Mouse (Mus musculus): Measurements from ENCODE around the gene Epc2. TPM values are rescaled to one million over a fixed set of nuclear protein-coding genes. Genes with fewer than 3 reads are reported as not detected.

Epc2 gene
- polyA plus RNA-seq, 1 experiment from 2014 or later = 10.6 TPM

DNA sequence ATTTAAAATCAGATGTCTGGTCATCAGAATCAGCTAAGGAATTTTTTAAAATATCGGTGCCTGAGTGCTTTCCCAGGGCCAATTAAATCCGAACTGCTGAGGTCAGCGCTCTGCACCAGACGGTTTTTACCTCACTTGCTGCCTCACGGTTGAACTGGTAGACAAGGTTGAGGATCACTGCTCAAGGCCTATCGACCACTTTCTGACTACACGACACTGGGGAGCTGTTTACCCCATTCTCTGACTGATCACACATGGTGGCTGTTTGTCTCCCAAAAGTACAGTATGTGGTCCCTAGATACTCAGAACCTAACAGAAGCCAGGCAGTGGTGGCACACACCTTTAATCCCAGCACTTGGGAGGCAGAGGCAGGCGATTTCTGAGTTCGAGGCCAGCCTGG is 121.4 kb downstream of the Epc2 start:
- Histone ChIP-seq H3K36me3 (no peaks in the 10 kb centered on the region), H3K4me1 (peaks cover 33% of the 10 kb centered on the region), H3K9me3 (no peaks in the 10 kb centered on the region), H3K4me2 (replicated peaks) (peak overlapping the region; percentile 32), H3K4me3 (no peak overlapping the region), H3K27me3 (no peaks in the 10 kb centered on the region), H3K9ac (no peak overlapping the region), H3K27ac (0 out of 2 replicates have a peak overlapping the region, but pooled peaks have one; percentile 26)
- ATAC-seq (ENCODE audit: insufficient number of reproducible peaks, insufficient read depth, low FRiP score, low TSS enrichment) = no peak
- WGBS = 63% methylated on average over 9 of the region's 9 CpGs

DNA sequence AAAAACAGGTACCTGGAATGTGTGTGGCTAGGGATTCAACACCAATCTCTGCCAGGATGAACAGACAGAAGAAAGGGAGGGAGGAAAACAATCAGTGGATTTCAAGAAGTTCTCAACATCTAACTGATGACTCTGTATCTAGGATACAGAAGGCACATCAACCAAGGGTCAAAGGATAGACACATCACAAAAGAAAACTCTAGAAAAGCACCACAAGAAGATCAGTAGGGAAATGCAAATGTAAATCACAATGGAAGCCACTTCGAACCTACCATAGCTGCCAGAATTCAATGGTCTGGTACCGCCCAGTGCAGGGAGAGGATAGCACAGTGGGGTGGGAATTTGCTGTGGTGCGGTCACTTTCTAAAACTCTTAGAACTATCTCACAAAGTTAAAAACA is 122.0 kb downstream of the Epc2 start:
- ATAC-seq (ENCODE audit: insufficient number of reproducible peaks, insufficient read depth, low FRiP score, low TSS enrichment) = no peak
- Histone ChIP-seq H3K27ac (no peak overlapping the region), H3K4me3 (no peak overlapping the region), H3K4me2 (replicated peaks) (no peak overlapping the region), H3K36me3 (no peaks in the 10 kb centered on the region), H3K9me3 (no peaks in the 10 kb centered on the region), H3K9ac (no peak overlapping the region), H3K27me3 (no peaks in the 10 kb centered on the region), H3K4me1 (peaks cover 33% of the 10 kb centered on the region)
- WGBS = 88% methylated on average over 3 of the region's 3 CpGs

DNA sequence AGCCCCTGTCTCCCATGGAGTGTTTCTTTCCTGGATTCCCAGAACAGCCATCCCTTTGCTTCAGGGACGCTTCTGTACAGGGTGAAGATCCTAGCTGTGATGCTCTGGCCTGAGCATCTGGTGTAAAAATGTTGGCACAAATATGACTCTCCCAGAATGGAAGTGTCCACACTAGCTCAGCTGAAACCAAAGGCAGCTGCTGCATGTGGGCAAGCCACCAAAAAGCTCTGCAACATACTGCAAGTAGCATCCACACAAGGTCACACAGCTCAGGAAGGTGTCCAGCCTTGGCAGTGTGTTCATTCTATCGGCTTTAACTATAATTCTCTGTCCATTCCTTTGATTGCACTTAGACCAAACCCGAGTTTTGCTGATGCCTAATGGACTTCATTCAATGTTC is 129.3 kb downstream of the Epc2 start:
- Histone ChIP-seq H3K9me3 (no peaks in the 10 kb centered on the region), H3K9ac (no peak overlapping the region), H3K4me1 (no peaks in the 10 kb centered on the region), H3K36me3 (no peaks in the 10 kb centered on the region), H3K27ac (no peak overlapping the region), H3K4me3 (no peak overlapping the region), H3K27me3 (no peaks in the 10 kb centered on the region), H3K4me2 (replicated peaks) (no peak overlapping the region)
- WGBS = 78% methylated on average over 3 of the region's 3 CpGs
- ATAC-seq (ENCODE audit: insufficient number of reproducible peaks, insufficient read depth, low FRiP score, low TSS enrichment) = no peak

DNA sequence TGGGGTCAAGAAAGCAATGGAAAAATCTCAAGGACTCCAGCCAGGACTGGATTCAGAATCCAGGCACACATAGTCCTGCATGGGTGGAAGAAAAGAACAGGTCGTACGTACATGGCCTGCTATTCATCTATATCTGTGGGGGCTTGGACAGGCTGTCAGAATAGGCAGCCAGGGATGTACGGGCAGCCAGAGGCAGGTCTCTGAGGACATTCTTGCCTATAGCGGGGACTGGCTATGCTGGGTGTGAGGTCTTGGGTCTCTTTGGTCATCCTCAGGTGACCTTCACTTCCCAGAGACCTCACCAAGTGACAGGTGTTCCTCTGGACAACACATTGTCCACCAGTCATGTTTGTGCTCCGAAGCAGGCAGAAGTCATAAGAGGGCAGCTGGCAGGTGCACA is 131.3 kb downstream of the Epc2 start:
- Histone ChIP-seq H3K9me3 (no peaks in the 10 kb centered on the region), H3K27me3 (no peaks in the 10 kb centered on the region), H3K4me2 (replicated peaks) (no peak overlapping the region), H3K4me1 (no peaks in the 10 kb centered on the region), H3K4me3 (no peak overlapping the region), H3K9ac (no peak overlapping the region), H3K27ac (no peak overlapping the region), H3K36me3 (no peaks in the 10 kb centered on the region)
- WGBS = 88% methylated on average over 5 of the region's 5 CpGs
- no peak for ATAC-seq (ENCODE audit: insufficient number of reproducible peaks, insufficient read depth, low FRiP score, low TSS enrichment)

DNA sequence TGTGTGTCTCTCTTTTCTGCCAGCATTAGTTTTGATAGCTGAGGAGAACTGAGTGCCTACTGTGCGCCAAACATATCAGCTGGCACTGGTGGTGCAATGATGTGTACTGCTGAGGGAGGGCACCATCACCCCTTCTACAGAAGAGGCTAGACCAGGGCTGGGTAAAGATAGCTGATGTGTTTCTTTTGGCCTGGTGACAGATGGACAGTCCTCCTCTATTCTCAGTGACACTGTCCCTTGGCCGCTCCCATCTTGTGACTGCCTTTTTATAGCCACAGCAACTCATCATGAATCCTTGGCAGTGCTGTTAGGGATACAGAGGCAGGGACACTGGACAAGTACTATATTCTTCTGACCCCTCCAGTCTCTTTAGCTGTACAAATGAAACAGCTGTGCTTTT is 132.0 kb downstream of the Epc2 start:
- H3K27me3 ChIP-seq = no peaks in the 10 kb centered on the region
- WGBS = 81% methylated on average over 2 of the region's 2 CpGs
- no peaks in the 10 kb centered on the region for H3K9me3 ChIP-seq
- no peaks in the 10 kb centered on the region for H3K36me3 ChIP-seq
- H3K4me2 ChIP-seq (replicated peaks) = no peak overlapping the region
- H3K9ac ChIP-seq = no peak overlapping the region
- H3K4me3 ChIP-seq = no peak overlapping the region
- no peak for ATAC-seq (ENCODE audit: insufficient number of reproducible peaks, insufficient read depth, low FRiP score, low TSS enrichment)
- H3K4me1 ChIP-seq = no peaks in the 10 kb centered on the region
- H3K27ac ChIP-seq = no peak overlapping the region

DNA sequence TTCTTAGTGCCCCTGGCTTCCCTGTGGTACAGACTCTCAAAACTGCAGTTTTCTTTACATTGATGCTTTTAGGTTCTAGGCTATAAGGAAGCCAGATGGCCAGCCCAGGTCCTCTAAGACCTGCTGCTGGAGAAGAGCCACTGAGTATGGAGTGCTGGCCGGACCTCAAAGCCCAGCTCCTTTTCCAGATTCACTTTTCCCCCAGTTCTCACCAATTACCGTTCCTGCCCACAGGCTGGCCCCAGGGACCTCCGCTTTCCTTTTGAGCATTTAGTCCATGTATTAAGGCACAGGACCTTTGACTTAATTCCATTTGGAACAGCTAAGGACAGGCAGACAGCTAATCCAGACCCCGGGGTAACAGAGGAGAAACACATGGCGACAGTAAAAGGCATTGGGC is 139.2 kb downstream of the Epc2 start:
- Histone ChIP-seq H3K36me3 (no peaks in the 10 kb centered on the region), H3K4me1 (peaks cover 8% of the 10 kb centered on the region), H3K9ac (no peak overlapping the region), H3K27ac (no peak overlapping the region), H3K27me3 (no peaks in the 10 kb centered on the region), H3K9me3 (no peaks in the 10 kb centered on the region), H3K4me3 (no peak overlapping the region), H3K4me2 (replicated peaks) (no peak overlapping the region)
- no peak for ATAC-seq (ENCODE audit: insufficient number of reproducible peaks, insufficient read depth, low FRiP score, low TSS enrichment)
- WGBS = 55% methylated on average over 5 of the region's 5 CpGs

DNA sequence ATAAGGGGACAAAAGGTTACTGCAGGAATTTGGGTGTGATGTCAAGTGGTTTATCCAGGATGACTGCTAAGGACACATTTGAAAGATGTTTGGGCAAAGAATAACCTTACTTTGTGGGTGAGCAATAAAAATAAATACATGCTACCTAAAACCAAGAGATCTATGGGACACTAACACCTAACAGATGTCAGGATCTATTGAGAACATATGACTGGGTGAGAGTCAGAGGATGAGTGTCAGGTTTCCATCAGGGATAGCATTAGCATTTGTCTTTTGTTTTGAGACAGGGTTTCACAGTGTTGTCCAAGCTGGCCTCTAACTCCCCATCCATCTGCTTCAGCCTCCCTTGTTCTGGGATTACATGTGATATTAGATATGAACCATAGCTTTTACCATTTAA is 141.6 kb downstream of the Epc2 start:
- ATAC-seq (ENCODE audit: insufficient number of reproducible peaks, insufficient read depth, low FRiP score, low TSS enrichment) = no peak
- Histone ChIP-seq H3K4me2 (replicated peaks) (no peak overlapping the region), H3K36me3 (no peaks in the 10 kb centered on the region), H3K9ac (no peak overlapping the region), H3K4me3 (no peak overlapping the region), H3K27me3 (no peaks in the 10 kb centered on the region), H3K27ac (no peak overlapping the region), H3K4me1 (peaks cover 8% of the 10 kb centered on the region), H3K9me3 (no peaks in the 10 kb centered on the region)

DNA sequence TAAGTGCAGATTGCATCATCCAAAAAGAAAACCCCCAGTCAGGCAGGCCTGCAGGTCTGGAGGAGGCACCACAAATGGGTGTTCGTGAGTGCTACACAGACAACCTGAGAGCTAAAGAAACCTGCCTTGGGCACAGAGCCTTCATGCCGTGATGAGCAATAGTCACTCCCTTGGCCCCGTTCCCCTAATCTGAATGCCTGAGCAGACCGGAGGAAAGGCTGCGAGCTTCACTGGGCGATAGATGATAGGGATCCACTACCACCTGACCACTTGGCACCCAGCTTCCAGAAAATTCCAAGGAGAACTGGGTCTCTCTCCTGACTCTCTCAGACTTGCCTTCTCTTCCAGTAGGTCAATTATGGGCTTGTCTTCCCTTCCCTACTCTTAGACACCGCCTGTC is 143.6 kb downstream of the Epc2 start:
- Histone ChIP-seq H3K9me3 (no peaks in the 10 kb centered on the region), H3K4me2 (replicated peaks) (no peak overlapping the region), H3K9ac (no peak overlapping the region), H3K36me3 (no peaks in the 10 kb centered on the region), H3K4me3 (no peak overlapping the region), H3K27ac (no peak overlapping the region), H3K27me3 (no peaks in the 10 kb centered on the region), H3K4me1 (peaks cover 8% of the 10 kb centered on the region)
- ATAC-seq (ENCODE audit: insufficient number of reproducible peaks, insufficient read depth, low FRiP score, low TSS enrichment) = no peak
- 89% methylated on average over 7 of the region's 7 CpGs for WGBS

DNA sequence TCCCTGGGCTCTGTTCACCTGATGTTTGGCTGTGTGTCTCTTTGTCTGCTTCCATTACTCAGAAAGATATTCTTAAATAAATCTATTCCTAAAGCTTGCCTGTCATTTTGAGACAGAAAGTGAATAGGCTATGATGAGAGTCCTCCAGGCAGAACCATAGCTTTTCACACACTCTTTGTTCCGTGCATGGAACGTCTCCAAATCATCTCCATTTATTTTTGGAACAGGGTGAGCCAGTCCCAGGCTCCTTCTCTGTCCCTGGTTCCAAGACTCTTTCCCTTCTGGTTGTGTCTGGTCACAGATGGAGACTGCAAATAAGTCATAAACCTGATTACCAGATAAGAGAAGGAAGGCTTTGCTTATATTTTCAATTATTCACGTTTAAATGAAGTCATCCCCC is 145.0 kb downstream of the Epc2 start:
- WGBS = 87% methylated on average over 3 of the region's 3 CpGs
- Histone ChIP-seq H3K36me3 (no peaks in the 10 kb centered on the region), H3K27ac (no peak overlapping the region), H3K27me3 (no peaks in the 10 kb centered on the region), H3K4me3 (no peak overlapping the region), H3K4me1 (peaks cover 8% of the 10 kb centered on the region), H3K9ac (no peak overlapping the region), H3K4me2 (replicated peaks) (no peak overlapping the region), H3K9me3 (no peaks in the 10 kb centered on the region)
- no peak for ATAC-seq (ENCODE audit: insufficient number of reproducible peaks, insufficient read depth, low FRiP score, low TSS enrichment)

DNA sequence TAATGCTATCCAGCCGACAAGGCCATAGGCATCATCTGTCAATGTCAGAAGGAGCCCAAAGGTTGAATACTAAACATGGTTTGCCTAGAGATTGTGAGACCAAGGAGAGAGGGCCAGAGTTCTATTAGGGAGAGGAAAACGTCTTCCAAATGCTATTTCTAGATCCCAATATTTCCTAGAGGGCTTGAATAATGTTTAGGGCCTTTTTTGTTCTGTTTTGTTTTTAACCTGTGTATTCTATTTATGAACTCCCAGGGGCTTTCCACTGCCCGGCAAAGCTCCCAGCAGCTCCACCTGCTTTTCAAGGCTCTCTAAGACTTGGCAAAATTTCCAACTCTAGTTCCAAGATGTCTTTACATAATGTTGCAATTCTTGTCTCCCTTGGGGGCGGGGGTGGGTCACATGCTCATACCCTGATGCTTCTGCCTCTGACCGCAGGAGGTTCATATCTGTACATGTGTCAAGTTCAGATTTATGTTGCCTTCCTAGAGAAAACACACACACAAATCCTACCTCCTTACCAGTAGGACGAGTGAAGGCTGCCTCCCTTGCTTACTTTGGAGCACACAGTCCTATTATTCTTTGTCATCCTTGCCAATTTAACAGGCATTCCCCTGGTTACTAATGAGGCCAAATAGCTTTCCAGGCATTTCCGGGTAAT is 148.9 kb downstream of the Epc2 start:
- ATAC-seq (ENCODE audit: insufficient number of reproducible peaks, insufficient read depth, low FRiP score, low TSS enrichment) = no peak
- Histone ChIP-seq H3K4me1 (no peaks in the 10 kb centered on the region), H3K9ac (no peak overlapping the region), H3K36me3 (no peaks in the 10 kb centered on the region), H3K4me2 (replicated peaks) (no peak overlapping the region), H3K27me3 (no peaks in the 10 kb centered on the region), H3K9me3 (no peaks in the 10 kb centered on the region), H3K4me3 (no peak overlapping the region), H3K27ac (no peak overlapping the region)
- WGBS = 52% methylated on average over 7 of the region's 7 CpGs

Other genes starting within 250 kb of the Epc2 start
- 25.9 and 30.1 TPM in 2 replicates for gene Kif5c, start 167.8 kb downstream of the Epc2 start, polyA plus RNA-seq (2016; fragmentation: Nextera tagmentation; extraction: Ambion mirVana)